Mouse (Mus musculus) liver, embryonic 14.5 days (tissue): Measurements from ENCODE around the gene Olfr1377.

Experiments
- CTCF ChIP-seq: IDR thresholded peaks from 2 replicates; pipeline ENCODE4 v1.5.1; 2016; ENCODE audit warnings: antibody characterized with exemption, low read depth, control low read depth
- EP300 ChIP-seq: IDR thresholded peaks from 2 replicates; pipeline ENCODE4 v1.6.1; 2016; ENCODE audit warnings: antibody characterized with exemption, low read depth

DNA sequence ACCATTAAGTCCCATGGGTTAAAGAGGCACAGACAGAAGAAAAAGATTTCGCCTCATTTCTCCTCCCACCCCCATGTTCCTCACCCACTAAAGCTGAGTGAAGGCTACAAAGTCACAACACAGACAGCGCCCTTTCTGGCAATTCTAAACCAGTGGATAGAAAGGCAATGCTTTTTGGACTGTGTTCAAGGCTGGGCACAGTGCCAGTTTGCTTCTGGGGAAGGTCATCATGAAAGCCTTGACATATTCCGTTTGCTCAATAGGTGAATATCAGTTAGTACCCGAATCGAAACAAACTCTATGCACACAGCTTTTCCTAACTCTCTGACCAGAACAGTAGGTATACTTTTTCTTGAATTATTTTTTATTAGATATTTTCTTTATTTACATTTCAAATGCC is 30.1 kb downstream of the Olfr1377 start:
- TF ChIP-seq EP300 (no peak), CTCF (no peak)
